Mouse (Mus musculus) forebrain, embryonic 16.5 days (tissue): ENCODE data around the gene Rassf5. TPM values are rescaled to one million over a fixed set of nuclear protein-coding genes. Genes with fewer than 3 reads are reported as not detected.

Source experiments
- ATAC-seq: fragments of 200-750 bp; cut with Nextera tagmentation; 2 replicates; pipeline ENCODE4 v1.8.0; 2017; ENCODE audit warnings: mild to moderate bottlenecking, moderate library complexity
- H3K27ac ChIP-seq: fragments of 300-500 bp; sonication (generic); 2 replicates; pipeline ENCODE4 v1.5.1; 2014; ENCODE audit warnings: low read length, control low read depth
- H3K27me3 ChIP-seq: fragments of 300-500 bp; sonication (generic); replicated peaks from 2 replicates; pipeline ENCODE4 v1.6.1; 2014; ENCODE audit warnings: low read length; ENCODE audit not compliant: control insufficient read depth, insufficient read depth
- H3K36me3 ChIP-seq: fragments of 300-500 bp; sonication (generic); 2 replicates; pipeline ENCODE4 v1.6.1; 2014; ENCODE audit not compliant: control insufficient read depth, insufficient read depth
- H3K4me1 ChIP-seq: fragments of 300-500 bp; sonication (generic); replicated peaks from 2 replicates; pipeline ENCODE4 v1.6.1; 2014; ENCODE audit warnings: low read length; ENCODE audit not compliant: control insufficient read depth, insufficient read depth
- H3K4me2 ChIP-seq: fragments of 300-500 bp; sonication (generic); 2 replicates; pipeline ENCODE4 v1.6.1; 2014; ENCODE audit warnings: mild to moderate bottlenecking, low read length, control low read depth
- H3K4me3 ChIP-seq: fragments of 300-500 bp; sonication (generic); replicated peaks from 2 replicates; pipeline ENCODE4 v1.5.1; 2014; ENCODE audit warnings: mild to moderate bottlenecking, low read length, control low read depth
- H3K9ac ChIP-seq: fragments of 300-500 bp; sonication (generic); replicated peaks from 2 replicates; pipeline ENCODE4 v1.6.1; 2014; ENCODE audit warnings: low read depth, low read length, control low read depth
- H3K9me3 ChIP-seq: fragments of 300-500 bp; sonication (generic); 2 replicates; pipeline ENCODE4 v1.6.1; 2016; ENCODE audit warnings: low read length; ENCODE audit not compliant: control insufficient read depth
- WGBS: fragments of 180-500 bp; shearing (Covaris S2); extraction: QIAGEN DNeasy Blood & Tissue Kit; methylation state at CpG from one replicate; pipeline ENCODE4 v1.1.7; 2014; 5-methylcytosine and 5-hydroxymethylcytosine counted together
- polyA plus RNA-seq: library from polyadenylated mRNA; unstranded; fragments of >200 nt; fragmentation: Nextera tagmentation; extraction: Ambion mirVana; gene quantifications from 2 replicates; pipeline ENCODE4 v1.2.1, GENCODE M21; 2015

The Rassf5 gene
- polyA plus RNA-seq, result 1.9 and 2.5 TPM in 2 replicates

GRCm38 (mm10) chr1:131245089-131245856 is at the start of gene Rassf5:
TSS of gene Rassf5 (minus strand) at chr1:131245258.
- Histone ChIP-seq H3K4me2 (peak within 1 kb of the TSS; percentile 95), H3K27ac (no peak within 1 kb of the TSS), H3K27me3 (peaks cover 10% of the 10 kb centered on the region), H3K4me1 (peaks cover 17% of the 10 kb centered on the region), H3K4me3 (peak within 1 kb of the TSS; percentile 77), H3K36me3 (no peaks in the 10 kb centered on the region), H3K9me3 (no peaks in the 10 kb centered on the region), H3K9ac (peak within 1 kb of the TSS; percentile 78)
- ATAC-seq, result peak; percentile 45
- under 1% methylated on average over 55 of the region's 60 CpGs for WGBS

GRCm38 (mm10) chr1:131293922-131294250 is 48.8 kb upstream of the Rassf5 start:
- Histone ChIP-seq H3K4me3 (no peak overlapping the region), H3K9ac (no peak overlapping the region), H3K36me3 (peaks cover 13% of the 10 kb centered on the region), H3K27me3 (no peaks in the 10 kb centered on the region), H3K4me2 (no peak overlapping the region), H3K27ac (peak overlapping the region; percentile 73), H3K4me1 (peaks cover 12% of the 10 kb centered on the region), H3K9me3 (no peaks in the 10 kb centered on the region)
- peak; percentile 83 for ATAC-seq
- WGBS, result 51% methylated on average over 2 of the region's 2 CpGs

- peaks cover 12% of the 10 kb centered on the region for H3K4me1 ChIP-seq
- no peaks in the 10 kb centered on the region for H3K9me3 ChIP-seq
- no peak overlapping the region for H3K4me3 ChIP-seq
- H3K27me3 ChIP-seq, result no peaks in the 10 kb centered on the region
- peaks cover 9% of the 10 kb centered on the region for H3K36me3 ChIP-seq
- 0 out of 2 replicates have a peak, but pooled peaks have one; percentile 14 for ATAC-seq
- H3K4me2 ChIP-seq, result no peak overlapping the region
- peak overlapping the region; percentile 73 for H3K27ac ChIP-seq
- H3K9ac ChIP-seq, result no peak overlapping the region
- WGBS, result 73% methylated on average over 4 of the region's 4 CpGs
Observed at GRCm38 (mm10) chr1:131293221-131293921, 48.3 kb upstream of the Rassf5 start.

- Histone ChIP-seq H3K4me3 (no peak overlapping the region), H3K36me3 (peaks cover 3% of the 10 kb centered on the region), H3K9ac (no peak overlapping the region), H3K9me3 (no peaks in the 10 kb centered on the region), H3K4me2 (no peak overlapping the region), H3K4me1 (peaks cover 12% of the 10 kb centered on the region), H3K27ac (no peak overlapping the region), H3K27me3 (no peaks in the 10 kb centered on the region)
- 32% methylated on average over 2 of the region's 2 CpGs for WGBS
- ATAC-seq, result 0 out of 2 replicates have a peak, but pooled peaks have one; percentile 13
Observed at GRCm38 (mm10) chr1:131290648-131291047, 45.6 kb upstream of the Rassf5 start.

GRCm38 (mm10) chr1:131288938-131289337 is 43.9 kb upstream of the Rassf5 start:
- no peak for ATAC-seq
- Histone ChIP-seq H3K9ac (no peak overlapping the region), H3K27ac (no peak overlapping the region), H3K4me1 (peaks cover 8% of the 10 kb centered on the region), H3K9me3 (no peaks in the 10 kb centered on the region), H3K4me3 (no peak overlapping the region), H3K36me3 (no peaks in the 10 kb centered on the region; the same call in none of the 2 replicates), H3K27me3 (no peaks in the 10 kb centered on the region), H3K4me2 (no peak overlapping the region)
- 80% methylated on average over 6 of the region's 6 CpGs for WGBS

GRCm38 (mm10) chr1:131287267-131287666 is 42.2 kb upstream of the Rassf5 start:
- WGBS, result 81% methylated on average over 2 of the region's 2 CpGs
- ATAC-seq, result no peak

GRCm38 (mm10) chr1:131286803-131287202 is 41.7 kb upstream of the Rassf5 start:
- no peaks in the 10 kb centered on the region; the same call in none of the 2 replicates for H3K36me3 ChIP-seq
- WGBS, result 88% methylated on average over 5 of the region's 5 CpGs
- no peaks in the 10 kb centered on the region for H3K4me1 ChIP-seq
- no peaks in the 10 kb centered on the region for H3K27me3 ChIP-seq
- no peaks in the 10 kb centered on the region for H3K9me3 ChIP-seq
- no peak for ATAC-seq
- no peak overlapping the region for H3K4me2 ChIP-seq
- no peak overlapping the region for H3K27ac ChIP-seq
- H3K4me3 ChIP-seq, result no peak overlapping the region
- no peak overlapping the region for H3K9ac ChIP-seq

More at GRCm38 (mm10) chr1:131287267-131287666, 42.2 kb upstream of the Rassf5 start:
- Histone ChIP-seq H3K27me3 (no peaks in the 10 kb centered on the region), H3K36me3 (no peaks in the 10 kb centered on the region; the same call in none of the 2 replicates), H3K4me2 (no peak overlapping the region), H3K4me1 (no peaks in the 10 kb centered on the region), H3K9ac (no peak overlapping the region), H3K27ac (no peak overlapping the region), H3K4me3 (no peak overlapping the region), H3K9me3 (no peaks in the 10 kb centered on the region)

GRCm38 (mm10) chr1:131284616-131285015 is 39.6 kb upstream of the Rassf5 start:
- Histone ChIP-seq H3K36me3 (no peaks in the 10 kb centered on the region; the same call in none of the 2 replicates), H3K27ac (no peak overlapping the region), H3K27me3 (no peaks in the 10 kb centered on the region), H3K9ac (no peak overlapping the region), H3K4me1 (no peaks in the 10 kb centered on the region), H3K4me2 (no peak overlapping the region), H3K4me3 (no peak overlapping the region), H3K9me3 (no peaks in the 10 kb centered on the region)
- ATAC-seq, result no peak
- WGBS, result 86% methylated on average over 4 of the region's 4 CpGs

GRCm38 (mm10) chr1:131284167-131284566 is 39.1 kb upstream of the Rassf5 start:
- Histone ChIP-seq H3K9me3 (no peaks in the 10 kb centered on the region), H3K4me1 (no peaks in the 10 kb centered on the region), H3K27me3 (no peaks in the 10 kb centered on the region), H3K36me3 (no peaks in the 10 kb centered on the region; the same call in none of the 2 replicates), H3K4me3 (no peak overlapping the region), H3K4me2 (no peak overlapping the region), H3K9ac (no peak overlapping the region), H3K27ac (no peak overlapping the region)
- WGBS, result 43% methylated on average over 1 of the region's 1 CpGs
- peak; percentile 53 for ATAC-seq
